Comparison of ENCODE assay signal across 22 mouse cellular contexts in the genomic region with DNA sequence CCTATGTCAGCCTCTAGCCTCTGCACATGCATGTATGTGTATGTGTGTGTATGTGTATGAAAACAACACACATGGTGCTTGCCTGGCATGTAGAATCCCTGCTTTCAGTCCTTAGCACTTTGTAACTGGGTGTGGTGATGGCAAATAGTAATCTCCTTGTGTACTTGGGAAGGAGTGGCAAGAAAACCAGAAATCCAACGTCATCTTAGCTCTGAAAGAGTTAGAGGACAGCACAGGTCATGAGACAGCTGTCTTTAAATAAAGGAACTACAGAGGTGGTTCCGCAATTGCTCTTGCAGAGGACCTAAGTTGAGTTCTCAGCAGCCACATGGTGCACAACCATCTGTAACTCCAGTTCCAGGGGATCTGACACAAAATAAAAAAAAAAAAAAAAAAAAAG. TPM values are rescaled to one million over a fixed set of nuclear protein-coding genes. Genes with fewer than 3 reads are reported as not detected.
A peak's percentile ranks its signal among the peaks of the same experiment; 100 is the strongest.
DNase-seq lines count a peak whose midpoint lies in the region; ATAC-seq and TF ChIP-seq lines count a peak whose summit lies in the region.
"Had no signal": no experiment of that assay in that cellular context is flagged by ENCODE, and none has a peak within 500 bp of the region (broad histone marks: within the 10 kb centered on the region; RNA-seq: fewer than 3 reads in every experiment).

No protein-coding gene starts in this region.

- no peaks in the 10 kb centered on the region for H3K9me3 ChIP-seq in intestine, postnatal 0 days (ENCODE audit: control insufficient read depth)
- H3K9me3 ChIP-seq in hindbrain, embryonic 16.5 days (ENCODE audit: control insufficient read depth, low read length) = no peaks in the 10 kb centered on the region
- H3K9me3 ChIP-seq: embryonic facial prominence, embryonic 12.5 days; forebrain, embryonic 13.5 days; G1E; heart, embryonic 10.5 days; hindbrain, embryonic 13.5 days; midbrain, embryonic 15.5 days had no signal

- H3K4me1 ChIP-seq in bone marrow, adult 2 months (ENCODE audit: control insufficient read depth, insufficient read depth, low read length) = no peaks in the 10 kb centered on the region; the same call in 1 of the 2 replicates
- H3K4me1 ChIP-seq in intestine, postnatal 0 days (replicated peaks; ENCODE audit: control insufficient read depth, insufficient read depth, low read length) = peaks cover 3% of the 10 kb centered on the region; the same call in 1 of the 2 replicates
- H3K4me1 ChIP-seq in hindbrain, embryonic 16.5 days (ENCODE audit: control insufficient read depth, insufficient read depth, low read depth, low read length) = no peaks in the 10 kb centered on the region
- H3K4me1 ChIP-seq: embryonic facial prominence, embryonic 12.5 days; forebrain, embryonic 13.5 days; hindbrain, embryonic 13.5 days; midbrain, embryonic 15.5 days had no signal

- H3K27me3 ChIP-seq in intestine, postnatal 0 days (replicated peaks; ENCODE audit: control insufficient read depth, insufficient read depth, low read length) = no peaks in the 10 kb centered on the region
- no peaks in the 10 kb centered on the region for H3K27me3 ChIP-seq in hindbrain, embryonic 16.5 days (replicated peaks; ENCODE audit: control insufficient read depth, insufficient read depth, low read length)
- H3K27me3 ChIP-seq: embryonic facial prominence, embryonic 12.5 days; forebrain, embryonic 13.5 days; hindbrain, embryonic 13.5 days; midbrain, embryonic 15.5 days had no signal

- TF ChIP-seq CTCF in bone marrow, adult 2 months (IDR thresholded peaks at IDR 0.05; ENCODE audit: control insufficient read depth, insufficient read depth, low read length) = no peak
- no peak for TF ChIP-seq CTCF in intestine, postnatal 0 days (IDR thresholded peaks at IDR 0.05; ENCODE audit: low read depth)

- peak overlapping the region; percentile 32; the same call in 1 of the 2 replicates for H3K27ac ChIP-seq in bone marrow, adult 2 months (ENCODE audit: control insufficient read depth, insufficient read depth, low read depth, low read length, poor library complexity)
- peak overlapping the region; percentile 42 for H3K27ac ChIP-seq in intestine, postnatal 0 days (ENCODE audit: low read depth, low read length)
- no peak overlapping the region for H3K27ac ChIP-seq in hindbrain, embryonic 16.5 days (ENCODE audit: low read depth, low read length)
- H3K27ac ChIP-seq: embryonic facial prominence, embryonic 12.5 days; forebrain, embryonic 13.5 days; heart, embryonic 10.5 days; hindbrain, embryonic 13.5 days; midbrain, embryonic 15.5 days had no signal

- DNase-seq in layer of hippocampus, adult 9-11 months = peak; percentile 38
- DNase-seq in layer of hippocampus, adult 11-12 months (ENCODE audit: low spot score) = no peak
- no peak for DNase-seq in urinary bladder, postnatal 14 days (ENCODE audit: low spot score)
- DNase-seq: adrenal gland, postnatal 14 days; cerebellum, adult 9-10 months; gastrocnemius, postnatal 36 days; heart, postnatal 10 days; layer of hippocampus, postnatal 36 days; lung, adult 18-20 months; retina, postnatal 1 day had no signal

- ATAC-seq in intestine, postnatal 0 days = peak; percentile 65
- ATAC-seq in neutrophil, adult 5-6 weeks (ENCODE audit: extremely low read depth, insufficient number of reproducible peaks, low FRiP score, poor library complexity, severe bottlenecking) = peak; percentile 81
- ATAC-seq in hindbrain, embryonic 16.5 days = no peak
- ATAC-seq in frontal cortex, adult (ENCODE audit: low TSS enrichment) = no peak
- ATAC-seq: forebrain, embryonic 13.5 days; midbrain, embryonic 15.5 days had no signal

- H3K4me3 ChIP-seq in bone marrow, adult 2 months (replicated peaks; ENCODE audit: control insufficient read depth, low read depth, low read length) = no peak overlapping the region
- no peak overlapping the region for H3K4me3 ChIP-seq in intestine, postnatal 0 days (ENCODE audit: low read depth, low read length)
- no peak overlapping the region for H3K4me3 ChIP-seq in hindbrain, embryonic 16.5 days (ENCODE audit: low read length)
- H3K4me3 ChIP-seq: embryonic facial prominence, embryonic 12.5 days; erythroblast, embryonic 14.5 days; forebrain, embryonic 13.5 days; heart, embryonic 10.5 days; hindbrain, embryonic 13.5 days; midbrain, embryonic 15.5 days had no signal

- 35% methylated on average over 2 of the region's 2 CpGs for WGBS in bone marrow, adult 2 months
- 37% methylated on average over 2 of the region's 2 CpGs for WGBS in intestine, postnatal 0 days
- 88% methylated on average over 2 of the region's 2 CpGs for WGBS in hindbrain, embryonic 16.5 days

- peaks cover 49% of the 10 kb centered on the region for H3K36me3 ChIP-seq in intestine, postnatal 0 days (ENCODE audit: control insufficient read depth, insufficient read depth)
- peaks cover 17% of the 10 kb centered on the region for H3K36me3 ChIP-seq in hindbrain, embryonic 16.5 days (ENCODE audit: control insufficient read depth, insufficient read depth, low read length)

- no peak overlapping the region for H3K4me2 ChIP-seq in intestine, postnatal 0 days (replicated peaks; ENCODE audit: low read depth)
- H3K4me2 ChIP-seq in hindbrain, embryonic 16.5 days (ENCODE audit: low read length) = no peak overlapping the region
- H3K4me2 ChIP-seq: embryonic facial prominence, embryonic 12.5 days; forebrain, embryonic 13.5 days; hindbrain, embryonic 13.5 days; midbrain, embryonic 15.5 days had no signal

- TF ChIP-seq POLR2A in bone marrow, adult 2 months (IDR thresholded peaks at IDR 0.05; ENCODE audit: borderline replicate concordance, control insufficient read depth, low read depth, low read length) = no peak

- H3K9ac ChIP-seq in intestine, postnatal 0 days (ENCODE audit: low read depth, low read length) = no peak overlapping the region
- no peak overlapping the region for H3K9ac ChIP-seq in hindbrain, embryonic 16.5 days (ENCODE audit: low read depth, low read length)
- H3K9ac ChIP-seq: embryonic facial prominence, embryonic 12.5 days; forebrain, embryonic 13.5 days; hindbrain, embryonic 13.5 days; midbrain, embryonic 15.5 days had no signal

RNA-seq across cellular contexts. Expression of a gene that starts 8.0 kb away (rescaled TPM):
- 35.0 and 54.8 TPM in 2 replicates for polyA plus RNA-seq in bone marrow, adult 2 months (2011; ENCODE audit: insufficient read depth, insufficient read length, low replicate concordance, missing spikeins)
- polyA plus RNA-seq in intestine, postnatal 0 days (2015; fragmentation: Nextera tagmentation; extraction: Ambion mirVana) = 141 and 148 TPM in 2 replicates
- 97.5 and 110 TPM in 2 replicates for total RNA-seq in neutrophil, adult 5-6 weeks (2017)
- polyA plus RNA-seq in hindbrain, embryonic 16.5 days (2015; fragmentation: Nextera tagmentation; extraction: Ambion mirVana) = 142 and 153 TPM in 2 replicates

RNA-seq across cellular contexts. Expression of a gene that starts 24.8 kb away (rescaled TPM):
- polyA plus RNA-seq in bone marrow, adult 2 months (2011; ENCODE audit: insufficient read depth, insufficient read length, low replicate concordance, missing spikeins) = 5.3 and 19.2 TPM in 2 replicates
- 198 and 203 TPM in 2 replicates for polyA plus RNA-seq in intestine, postnatal 0 days (2015; fragmentation: Nextera tagmentation; extraction: Ambion mirVana)
- 28.6 and 39.8 TPM in 2 replicates for total RNA-seq in neutrophil, adult 5-6 weeks (2017)
- polyA plus RNA-seq in hindbrain, embryonic 16.5 days (2015; fragmentation: Nextera tagmentation; extraction: Ambion mirVana) = 111 and 119 TPM in 2 replicates

RNA-seq across cellular contexts. Expression of a gene that starts 31.9 kb away (rescaled TPM):
- polyA plus RNA-seq in bone marrow, adult 2 months (2011; ENCODE audit: insufficient read depth, insufficient read length, low replicate concordance, missing spikeins) = 27.3 and 29.4 TPM in 2 replicates
- 36.3 and 39.7 TPM in 2 replicates for polyA plus RNA-seq in intestine, postnatal 0 days (2015; fragmentation: Nextera tagmentation; extraction: Ambion mirVana)
- 15.7 and 21.4 TPM in 2 replicates for total RNA-seq in neutrophil, adult 5-6 weeks (2017)
- polyA plus RNA-seq in hindbrain, embryonic 16.5 days (2015; fragmentation: Nextera tagmentation; extraction: Ambion mirVana) = 69.5 and 71.3 TPM in 2 replicates

Comparison
In these comparisons a context has a peak if more than half of its experiments do, and no peak if none do; other contexts are left out.
1. ATAC-seq: peak in intestine, postnatal 0 days (single experiment) and neutrophil, adult 5-6 weeks (single experiment); none in hindbrain, embryonic 16.5 days (single experiment) and frontal cortex, adult (single experiment).